Mouse (Mus musculus) liver, embryonic 11.5 days (tissue): ENCODE results near the gene Micu1. TPM values are rescaled to one million over a fixed set of nuclear protein-coding genes. Genes with fewer than 3 reads are reported as not detected.

Source experiments
- ATAC-seq: fragments of 200-750 bp; cut with Nextera tagmentation; replicated peaks from 2 replicates; pipeline ENCODE4 v1.8.0; 2017; ENCODE audit warnings: moderate number of reproducible peaks, mild to moderate bottlenecking, moderate TSS enrichment, moderate library complexity; ENCODE audit not compliant: low FRiP score
- DNase-seq: peaks from one replicate; pipeline ENCODE4 v3.0.0-alpha.2; 2017; ENCODE audit warnings: low spot score
- H3K27ac ChIP-seq: fragments of 300-500 bp; sonication (generic); 2 replicates; pipeline ENCODE4 v1.5.1; 2014; ENCODE audit warnings: mild to moderate bottlenecking, low read depth, low read length, control low read depth
- H3K27me3 ChIP-seq: fragments of 300-500 bp; sonication (generic); replicated peaks from 2 replicates; pipeline ENCODE4 v1.6.1; 2014; ENCODE audit warnings: low read length, mixed read lengths; ENCODE audit not compliant: control insufficient read depth, insufficient read depth
- H3K36me3 ChIP-seq: fragments of 300-500 bp; sonication (generic); 2 replicates; pipeline ENCODE4 v1.6.1; 2014; ENCODE audit warnings: mild to moderate bottlenecking, low read length, moderate library complexity, mixed read lengths; ENCODE audit not compliant: control insufficient read depth, insufficient read depth
- H3K4me1 ChIP-seq: fragments of 300-500 bp; sonication (generic); replicated peaks from 2 replicates; pipeline ENCODE4 v1.6.1; 2014; ENCODE audit warnings: low read length, mixed read lengths; ENCODE audit not compliant: control insufficient read depth, insufficient read depth
- H3K4me2 ChIP-seq: fragments of 300-500 bp; sonication (generic); 2 replicates; pipeline ENCODE4 v1.6.1; 2014; ENCODE audit warnings: mild to moderate bottlenecking, control low read depth, moderate library complexity
- H3K4me3 ChIP-seq: fragments of 300-500 bp; sonication (generic); 2 replicates; pipeline ENCODE4 v1.5.1; 2014; ENCODE audit warnings: low read depth, low read length, control low read depth
- H3K9ac ChIP-seq: fragments of 300-500 bp; sonication (generic); 2 replicates; pipeline ENCODE4 v1.6.1; 2014; ENCODE audit warnings: low read depth, low read length, control low read depth
- H3K9me3 ChIP-seq: fragments of 300-500 bp; sonication (generic); 2 replicates; pipeline ENCODE4 v1.6.1; 2016; ENCODE audit warnings: low read length, inconsistent platforms, mixed read lengths; ENCODE audit not compliant: control insufficient read depth
- WGBS: fragments of 180-500 bp; shearing (Covaris S2); extraction: QIAGEN DNeasy Blood & Tissue Kit; methylation state at CpG from one replicate; pipeline ENCODE4 v1.1.7; 2014; 5-methylcytosine and 5-hydroxymethylcytosine counted together
- polyA plus RNA-seq: library from polyadenylated mRNA; unstranded; fragments of >200 nt; fragmentation: Nextera tagmentation; extraction: Ambion mirVana; gene quantifications from 2 replicates; pipeline ENCODE4 v1.2.1, GENCODE M21; 2014

The Micu1 gene
- polyA plus RNA-seq, 1 experiment from 2014 or later = 40.8 TPM

- Histone ChIP-seq H3K4me3 (no peak overlapping the region), H3K4me1 (no peaks in the 10 kb centered on the region), H3K27me3 (no peaks in the 10 kb centered on the region), H3K4me2 (no peak overlapping the region), H3K9me3 (no peaks in the 10 kb centered on the region), H3K36me3 (no peaks in the 10 kb centered on the region), H3K27ac (no peak overlapping the region), H3K9ac (no peak overlapping the region)
- ATAC-seq = no peak
- DNase-seq = no peak
- 86% methylated on average over 1 of the region's 1 CpGs for WGBS
Measured at GRCm38 (mm10) chr10:59754901-59755300, 52.6 kb downstream of the Micu1 start.

- 87% methylated on average over 11 of the region's 11 CpGs for WGBS
- no peak overlapping the region for H3K27ac ChIP-seq
- H3K4me2 ChIP-seq = no peak overlapping the region
- no peaks in the 10 kb centered on the region for H3K27me3 ChIP-seq
- H3K36me3 ChIP-seq = no peaks in the 10 kb centered on the region
- H3K9me3 ChIP-seq = no peaks in the 10 kb centered on the region
- no peak overlapping the region for H3K9ac ChIP-seq
- DNase-seq (no peak), ATAC-seq (no peak)
- H3K4me3 ChIP-seq = no peak overlapping the region
- H3K4me1 ChIP-seq = no peaks in the 10 kb centered on the region
Measured at GRCm38 (mm10) chr10:59755681-59756080, 53.4 kb downstream of the Micu1 start.

GRCm38 (mm10) chr10:59756090-59756489, 53.8 kb downstream of the Micu1 start:
- H3K4me2 ChIP-seq = no peak overlapping the region
- DNase-seq (no peak), ATAC-seq (no peak)
- no peak overlapping the region for H3K27ac ChIP-seq
- no peak overlapping the region for H3K9ac ChIP-seq
- WGBS = 88% methylated on average over 12 of the region's 12 CpGs
- H3K9me3 ChIP-seq = no peaks in the 10 kb centered on the region
- no peaks in the 10 kb centered on the region for H3K27me3 ChIP-seq
- no peaks in the 10 kb centered on the region for H3K4me1 ChIP-seq
- H3K4me3 ChIP-seq = no peak overlapping the region
- no peaks in the 10 kb centered on the region for H3K36me3 ChIP-seq

DNA sequence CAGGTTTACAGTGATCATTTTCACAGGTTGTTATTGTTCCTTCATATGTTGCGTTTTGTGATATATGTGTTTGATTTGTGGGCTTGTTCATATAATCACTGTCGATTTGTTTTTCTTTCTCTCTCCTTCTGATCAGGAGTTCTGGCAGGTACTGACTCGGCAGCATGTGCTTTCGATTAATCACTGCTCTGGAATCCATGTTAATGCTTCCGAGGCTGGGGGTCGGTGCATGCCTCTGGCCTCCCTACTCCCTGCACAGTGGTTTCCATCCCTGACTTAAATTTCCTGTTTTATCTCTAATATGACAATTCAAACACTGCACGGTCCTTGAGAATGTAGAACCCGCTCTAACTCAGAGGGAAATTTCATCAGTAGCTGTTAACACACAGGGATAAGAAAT, 54.3 kb downstream of the Micu1 start:
- Histone ChIP-seq H3K27ac (no peak overlapping the region), H3K4me1 (no peaks in the 10 kb centered on the region), H3K36me3 (no peaks in the 10 kb centered on the region), H3K9ac (no peak overlapping the region), H3K4me3 (no peak overlapping the region), H3K9me3 (no peaks in the 10 kb centered on the region), H3K27me3 (no peaks in the 10 kb centered on the region), H3K4me2 (no peak overlapping the region)
- WGBS = 73% methylated on average over 8 of the region's 8 CpGs
- DNase-seq = no peak
- ATAC-seq = no peak

GRCm38 (mm10) chr10:59764781-59765180, 62.5 kb downstream of the Micu1 start:
- ATAC-seq = no peak
- no peaks in the 10 kb centered on the region for H3K27me3 ChIP-seq
- WGBS = 89% methylated on average over 6 of the region's 6 CpGs
- H3K4me3 ChIP-seq = no peak overlapping the region
- no peaks in the 10 kb centered on the region for H3K9me3 ChIP-seq
- H3K27ac ChIP-seq = no peak overlapping the region
- no peak for DNase-seq
- no peaks in the 10 kb centered on the region for H3K36me3 ChIP-seq
- H3K4me1 ChIP-seq = 0 out of 2 replicates have a peak, but pooled peaks cover 2% of the 10 kb centered on the region
- no peak overlapping the region for H3K4me2 ChIP-seq
- H3K9ac ChIP-seq = no peak overlapping the region

DNA sequence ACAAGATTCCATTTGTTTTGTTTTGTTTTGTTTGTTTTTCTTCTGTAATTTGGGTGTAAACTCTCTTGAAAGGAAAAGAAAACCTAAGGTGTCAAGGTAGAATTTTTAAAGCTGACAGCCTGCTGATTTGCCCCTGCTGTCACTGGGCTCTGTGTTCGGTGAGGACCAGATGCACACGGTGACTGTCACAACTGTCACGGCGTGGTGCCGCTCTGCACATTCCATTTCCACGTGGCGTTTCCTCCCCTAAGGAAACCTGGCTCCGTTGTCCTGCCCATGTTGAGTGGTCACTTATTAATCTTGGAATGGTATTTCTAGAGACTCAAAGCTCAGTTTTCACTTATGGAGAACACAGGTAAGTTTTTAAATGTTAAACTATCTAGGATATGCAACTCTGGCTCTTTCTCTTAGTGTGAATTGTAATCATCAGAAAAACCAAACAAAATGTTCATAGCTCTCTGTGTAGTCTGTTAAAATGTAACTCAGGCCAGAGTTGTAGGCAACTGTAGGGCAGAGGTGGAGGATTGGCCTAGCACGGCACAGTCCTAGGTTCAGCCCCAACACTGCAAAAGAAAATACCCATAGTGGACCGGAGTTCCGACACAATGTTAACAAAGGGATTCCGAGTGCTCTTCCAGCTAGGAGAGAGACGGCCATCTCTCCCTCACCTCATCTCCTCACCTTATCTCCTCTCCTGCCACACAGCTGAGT, 66.2 kb downstream of the Micu1 start:
- Histone ChIP-seq H3K36me3 (no peaks in the 10 kb centered on the region), H3K4me2 (no peak overlapping the region), H3K9me3 (no peaks in the 10 kb centered on the region), H3K9ac (no peak overlapping the region; the same call in 1 of the 2 replicates), H3K27ac (no peak overlapping the region; the same call in 1 of the 2 replicates), H3K4me3 (no peak overlapping the region), H3K4me1 (0 out of 2 replicates have a peak, but pooled peaks cover 2% of the 10 kb centered on the region), H3K27me3 (no peaks in the 10 kb centered on the region)
- DNase-seq (no peak), ATAC-seq (no peak; the same call in 1 of the 2 replicates)
- WGBS = 75% methylated on average over 13 of the region's 13 CpGs

- H3K27ac ChIP-seq = no peak overlapping the region
- 0 out of 2 replicates have a peak, but pooled peaks cover 2% of the 10 kb centered on the region for H3K4me1 ChIP-seq
- ATAC-seq = no peak
- no peak overlapping the region for H3K4me2 ChIP-seq
- no peaks in the 10 kb centered on the region for H3K9me3 ChIP-seq
- H3K4me3 ChIP-seq = no peak overlapping the region
- H3K27me3 ChIP-seq = no peaks in the 10 kb centered on the region
- H3K9ac ChIP-seq = no peak overlapping the region
- DNase-seq = no peak
- WGBS = 89% methylated on average over 6 of the region's 6 CpGs
- H3K36me3 ChIP-seq = no peaks in the 10 kb centered on the region
Measured at GRCm38 (mm10) chr10:59771375-59772048, 69.2 kb downstream of the Micu1 start.

GRCm38 (mm10) chr10:59772049-59772397, 69.7 kb downstream of the Micu1 start:
- 82% methylated on average over 2 of the region's 2 CpGs for WGBS
- no peak overlapping the region for H3K27ac ChIP-seq
- H3K27me3 ChIP-seq = no peaks in the 10 kb centered on the region
- H3K4me3 ChIP-seq = no peak overlapping the region
- no peak overlapping the region for H3K9ac ChIP-seq
- ATAC-seq = no peak
- no peaks in the 10 kb centered on the region for H3K9me3 ChIP-seq
- H3K4me1 ChIP-seq = 0 out of 2 replicates have a peak, but pooled peaks cover 2% of the 10 kb centered on the region
- H3K4me2 ChIP-seq = no peak overlapping the region
- no peak for DNase-seq
- no peaks in the 10 kb centered on the region for H3K36me3 ChIP-seq
